Mouse (Mus musculus): Measurements from ENCODE around the gene Gm29049. TPM values are rescaled to one million over a fixed set of nuclear protein-coding genes. Genes with fewer than 3 reads are reported as not detected.

The Gm29049 gene
- not detected for total RNA-seq (2023)

GRCm38 (mm10) chrY:7997068-7997467, at the start of gene Gm29049:
Gene Gm29049, minus strand, starts transcription at chrY:7997168.

Other genes with a start within 250 kb of the Gm29049 start
- gene Gm20825, start 74.3 kb upstream of the Gm29049 start, total RNA-seq (2023), result not detected